8 mouse cellular contexts compared by ENCODE assay signal in genomic region chr4:137707216-137707990, GRCm38 (mm10). TPM values are rescaled to one million over a fixed set of nuclear protein-coding genes. Genes with fewer than 3 reads are reported as not detected.
A peak's percentile ranks its signal among the peaks of the same experiment; 100 is the strongest.
DNase-seq lines count a peak whose midpoint lies in the region; ATAC-seq and TF ChIP-seq lines count a peak whose summit lies in the region.

No protein-coding gene starts in this region.

- H3K4me1 ChIP-seq in forebrain, embryonic 10.5 days: peaks cover 27% of the 10 kb centered on the region
- peaks cover 4% of the 10 kb centered on the region; the same call in 1 of the 2 replicates for H3K4me1 ChIP-seq in heart, postnatal 0 days (ENCODE audit: control insufficient read depth, insufficient read depth)
- H3K4me1 ChIP-seq in lung, postnatal 0 days (ENCODE audit: insufficient read depth, low read depth, low read length): no peaks in the 10 kb centered on the region; the same call in 1 of the 2 replicates

- no peak overlapping the region for H3K9ac ChIP-seq in heart, postnatal 0 days (replicated peaks; ENCODE audit: low read depth, low read length)
- H3K9ac ChIP-seq in lung, postnatal 0 days (replicated peaks; ENCODE audit: low read depth): peak overlapping the region; percentile 54

- peak; percentile 37 for ATAC-seq in CD4-positive, CD25-positive, alpha-beta regulatory T cell, adult 4 months
- peak; percentile 78 for ATAC-seq in heart, postnatal 0 days (ENCODE audit: insufficient read depth, low read depth)
- ATAC-seq in lung, postnatal 0 days: peak; percentile 87

- H3K9me3 ChIP-seq in forebrain, embryonic 10.5 days: no peaks in the 10 kb centered on the region
- H3K9me3 ChIP-seq in heart, postnatal 0 days (replicated peaks; ENCODE audit: control insufficient read depth, low read length): no peaks in the 10 kb centered on the region
- no peaks in the 10 kb centered on the region for H3K9me3 ChIP-seq in lung, postnatal 0 days (ENCODE audit: low read length)

- peaks cover 51% of the 10 kb centered on the region for H3K27me3 ChIP-seq in forebrain, embryonic 10.5 days (ENCODE audit: poor library complexity, severe bottlenecking)
- H3K27me3 ChIP-seq in heart, postnatal 0 days (ENCODE audit: control insufficient read depth, insufficient read depth, low read length): peaks cover 59% of the 10 kb centered on the region
- 0 out of 2 replicates have a peak, but pooled peaks cover 8% of the 10 kb centered on the region for H3K27me3 ChIP-seq in lung, postnatal 0 days (replicated peaks; ENCODE audit: insufficient read depth, low read length)

- H3K4me2 ChIP-seq in heart, postnatal 0 days (ENCODE audit: low read depth, low read length): peak overlapping the region; percentile 72
- H3K4me2 ChIP-seq in lung, postnatal 0 days (replicated peaks; ENCODE audit: low read depth, low read length): peak overlapping the region; percentile 72

- no peaks in the 10 kb centered on the region for H3K36me3 ChIP-seq in forebrain, embryonic 10.5 days (replicated peaks)
- no peaks in the 10 kb centered on the region for H3K36me3 ChIP-seq in heart, postnatal 0 days (replicated peaks; ENCODE audit: control insufficient read depth, insufficient read depth, low read length)
- no peaks in the 10 kb centered on the region for H3K36me3 ChIP-seq in lung, postnatal 0 days (ENCODE audit: insufficient read depth, low read length)

- peak; percentile 97 for DNase-seq in adrenal gland, postnatal 10 days
- DNase-seq in forebrain, embryonic 10.5 days (ENCODE audit: extremely low spot score, low spot score): peak; percentile 88
- peak; percentile 51 for DNase-seq in heart, postnatal 0 days (ENCODE audit: low spot score)
- DNase-seq in kidney, postnatal 10 days: peak; percentile 96
- DNase-seq in lung, postnatal 0 days (ENCODE audit: low spot score): peak; percentile 82
- peak; percentile 95 for DNase-seq in retina, embryonic 14.5 days (ENCODE audit: low spot score)
- peak; percentile 84 to 86 for DNase-seq in urinary bladder, adult 18-20 months (ENCODE audit: low spot score in 2 of 2)

- TF ChIP-seq CTCF in heart, postnatal 0 days (IDR thresholded peaks at IDR 0.05; ENCODE audit: low read depth): no peak
- no peak for TF ChIP-seq CTCF in lung, postnatal 0 days (IDR thresholded peaks at IDR 0.05)

- peak overlapping the region; percentile 85 for H3K27ac ChIP-seq in forebrain, embryonic 10.5 days
- no peak overlapping the region for H3K27ac ChIP-seq in heart, postnatal 0 days (ENCODE audit: low read depth)
- H3K27ac ChIP-seq in lung, postnatal 0 days (ENCODE audit: low read length): peak overlapping the region; percentile 68

- TF ChIP-seq EP300 in heart, postnatal 0 days (IDR thresholded peaks at IDR 0.05; ENCODE audit: low read depth): no peak
- no peak for TF ChIP-seq EP300 in lung, postnatal 0 days (IDR thresholded peaks at IDR 0.05)

- peak overlapping the region; percentile 73 for H3K4me3 ChIP-seq in forebrain, embryonic 10.5 days
- peak overlapping the region; percentile 43 for H3K4me3 ChIP-seq in heart, postnatal 0 days (ENCODE audit: low read depth, low read length)
- peak overlapping the region; percentile 49 for H3K4me3 ChIP-seq in lung, postnatal 0 days (ENCODE audit: low read depth, low read length)

- 4% methylated on average over 52 of the region's 52 CpGs for WGBS in forebrain, embryonic 10.5 days
- WGBS in heart, postnatal 0 days: 6% methylated on average over 35 of the region's 52 CpGs
- WGBS in lung, postnatal 0 days: 3% methylated on average over 36 of the region's 52 CpGs

RNA-seq across cellular contexts. Expression of gene Rap1gap, which starts 42.9 kb away (rescaled TPM):
- polyA plus RNA-seq in CD4-positive, CD25-positive, alpha-beta regulatory T cell, adult 4 months (2017; shearing (Covaris generic)): 1 to 10 TPM in 1 of 2 experiments, not detected in 1; 1.4 TPM
- 10 to 100 TPM; 31.3 to 48.5 TPM for total RNA-seq in adrenal gland, postnatal 10 days (2021)
- 3.8 and 4.0 TPM in 2 replicates for polyA plus RNA-seq in forebrain, embryonic 10.5 days (2016; fragmentation: Nextera tagmentation; extraction: Ambion mirVana)
- 16.9 and 17.7 TPM in 2 replicates for total RNA-seq in heart, postnatal 0 days (2014; rRNA removed; ENCODE audit: low replicate concordance)
- polyA plus RNA-seq in heart, postnatal 0 days (2015; fragmentation: Nextera tagmentation; extraction: Ambion mirVana): 9.6 and 10.4 TPM in 2 replicates
- 34.9 and 48.8 TPM in 2 replicates for polyA plus RNA-seq in lung, postnatal 0 days (2015; fragmentation: Nextera tagmentation; extraction: Ambion mirVana)

Comparison
In these comparisons a context has a peak if more than half of its experiments do, and no peak if none do; other contexts are left out.
1. ATAC-seq: peak in every context shown above with its lines; median percentile 87 in lung, postnatal 0 days; 78 in heart, postnatal 0 days; 37 in CD4-positive, CD25-positive, alpha-beta regulatory T cell, adult 4 months.